Mouse (Mus musculus): ENCODE results near the gene Dpyd.

DNA sequence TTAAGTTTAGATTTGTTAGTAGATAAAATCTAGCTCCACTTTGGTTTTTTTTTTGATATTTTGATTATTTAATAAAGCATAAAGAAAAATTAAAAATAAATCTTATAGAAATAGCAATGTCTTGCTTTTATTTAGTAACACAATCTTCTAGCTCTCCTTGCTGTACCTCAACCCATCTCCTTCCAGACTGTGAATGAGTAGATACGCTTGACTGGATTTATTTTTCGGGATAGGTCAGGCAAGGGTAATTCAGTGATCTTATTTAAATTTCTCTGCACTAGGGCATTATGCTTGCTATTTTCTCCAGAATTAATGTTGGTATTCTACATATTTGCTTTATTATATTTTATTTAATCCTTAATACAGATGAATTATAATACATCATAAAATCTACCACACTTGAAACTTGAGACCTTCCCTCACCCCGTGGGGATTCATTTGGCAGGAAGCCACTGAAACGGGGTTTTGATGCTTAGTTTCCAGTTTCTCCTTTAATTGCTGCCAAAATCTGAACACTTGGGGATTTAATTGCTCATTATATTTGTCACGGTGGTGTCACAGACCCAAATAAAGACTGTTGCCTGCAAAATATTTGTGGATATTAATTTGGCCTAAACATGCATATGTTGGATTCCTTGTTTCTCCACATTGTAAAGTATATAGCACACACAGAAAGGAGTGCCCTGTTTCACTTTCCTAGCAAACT lies 102.2 kb downstream of the Dpyd start:
- no peak for TF ChIP-seq CTCF (IDR thresholded peaks at IDR 0.05; ENCODE audit: extremely low read depth, insufficient read depth, low read length)
- TF ChIP-seq POLR2A (IDR thresholded peaks at IDR 0.05; ENCODE audit: extremely low read depth, insufficient read depth, low read length) = no peak
